Mouse (Mus musculus): Measurements from ENCODE around the gene Zfp2. TPM values are rescaled to one million over a fixed set of nuclear protein-coding genes. Genes with fewer than 3 reads are reported as not detected.

Gene Zfp2
- polyA plus RNA-seq, 1 experiment from 2014 or later = 53.6 TPM

GRCm38 (mm10) chr11:50849310-50849709 is 66.7 kb downstream of the Zfp2 start:
- Histone ChIP-seq H3K36me3 (no peaks in the 10 kb centered on the region), H3K4me3 (no peak overlapping the region), H3K27me3 (peaks cover 49% of the 10 kb centered on the region), H3K4me2 (replicated peaks) (no peak overlapping the region), H3K27ac (replicated peaks) (no peak overlapping the region), H3K9ac (replicated peaks) (no peak overlapping the region), H3K9me3 (no peaks in the 10 kb centered on the region), H3K4me1 (peaks cover 13% of the 10 kb centered on the region)
- 8% methylated on average over 10 of the region's 10 CpGs for WGBS
- no peak for ATAC-seq (replicated peaks)

Other genes with a start within 250 kb of the Zfp2 start
- gene Zfp354c, start 88.4 kb downstream of the Zfp2 start, polyA plus RNA-seq (2015; fragmentation: Nextera tagmentation; extraction: Ambion mirVana) = 62.6 and 65.0 TPM in 2 replicates
- gene Zfp879, start 74.6 kb downstream of the Zfp2 start, polyA plus RNA-seq (2015; fragmentation: Nextera tagmentation; extraction: Ambion mirVana) = 2.1 and 2.5 TPM in 2 replicates
- not detected in 2 replicates for gene Grm6, start 65.5 kb downstream of the Zfp2 start, polyA plus RNA-seq (2015; fragmentation: Nextera tagmentation; extraction: Ambion mirVana)
- gene Zfp454, start 28.5 kb downstream of the Zfp2 start, polyA plus RNA-seq (2015; fragmentation: Nextera tagmentation; extraction: Ambion mirVana) = 15.5 and 15.9 TPM in 2 replicates
- gene Zfp354b, start 15.5 kb upstream of the Zfp2 start, polyA plus RNA-seq (2015; fragmentation: Nextera tagmentation; extraction: Ambion mirVana) = 3.6 and 3.7 TPM in 2 replicates
- gene 4933414I15Rik, start 27.6 kb upstream of the Zfp2 start, polyA plus RNA-seq (2015; fragmentation: Nextera tagmentation; extraction: Ambion mirVana) = not detected in 2 replicates
- not detected in 2 replicates for gene Prop1, start 37.6 kb upstream of the Zfp2 start, polyA plus RNA-seq (2015; fragmentation: Nextera tagmentation; extraction: Ambion mirVana)
- gene Olfr1378, start 50.4 kb upstream of the Zfp2 start, polyA plus RNA-seq (2015; fragmentation: Nextera tagmentation; extraction: Ambion mirVana) = not detected in 2 replicates
- gene Olfr1377, start 65.8 kb upstream of the Zfp2 start, polyA plus RNA-seq (2015; fragmentation: Nextera tagmentation; extraction: Ambion mirVana) = not detected in 2 replicates
- not detected in 2 replicates for gene Olfr51, start 87.4 kb upstream of the Zfp2 start, polyA plus RNA-seq (2015; fragmentation: Nextera tagmentation; extraction: Ambion mirVana)
- not detected in 2 replicates for gene Olfr54, start 98.1 kb upstream of the Zfp2 start, polyA plus RNA-seq (2015; fragmentation: Nextera tagmentation; extraction: Ambion mirVana)
- gene Olfr1375, start 131.9 kb upstream of the Zfp2 start, polyA plus RNA-seq (2015; fragmentation: Nextera tagmentation; extraction: Ambion mirVana) = not detected in 2 replicates
- gene Zfp354a, start 143.1 kb upstream of the Zfp2 start, polyA plus RNA-seq (2015; fragmentation: Nextera tagmentation; extraction: Ambion mirVana) = 12.3 and 12.5 TPM in 2 replicates